Mouse (Mus musculus): ENCODE measurements around the gene Zfp78. TPM values are rescaled to one million over a fixed set of nuclear protein-coding genes. Genes with fewer than 3 reads are reported as not detected.
"Not testable (repeated sequence)": the region's sequence is repeated elsewhere in the genome, so short reads cannot be mapped to it uniquely, and the experiment has no call there.

The Zfp78 gene
- polyA plus RNA-seq, 1 experiment from 2014 or later: 2.1 TPM

DNA sequence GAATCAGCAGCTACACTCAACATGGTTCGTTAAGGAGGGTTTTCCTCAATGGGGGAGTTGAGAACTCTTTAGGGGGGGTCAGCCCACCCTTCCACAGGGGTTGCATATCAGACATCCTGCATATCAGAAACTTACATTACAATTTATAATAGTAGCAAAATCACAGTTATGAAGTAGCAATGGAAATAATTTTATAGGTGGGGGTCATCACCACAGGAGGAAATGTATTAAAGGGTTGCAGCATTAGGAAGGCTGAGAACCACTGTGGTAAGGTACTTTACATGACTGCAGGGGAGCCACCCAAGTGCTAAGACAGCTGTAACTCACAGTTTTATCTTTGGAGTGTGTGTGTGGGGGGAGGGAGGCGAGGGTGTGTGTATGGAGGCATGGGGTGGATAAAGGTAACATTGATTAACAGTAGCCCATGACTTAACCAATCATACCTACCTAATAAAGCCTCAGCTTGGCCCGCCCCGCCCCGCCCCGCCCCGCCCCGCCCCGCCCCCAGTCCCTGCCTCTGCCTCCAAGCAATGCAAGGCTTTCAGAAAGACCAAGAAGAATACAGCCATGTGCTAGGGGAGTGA lies 2.5 kb upstream of the Zfp78 start:
- ATAC-seq (ENCODE audit: low FRiP score, low TSS enrichment): no peak
- WGBS: 16% methylated on average over 9 of the region's 9 CpGs

DNA sequence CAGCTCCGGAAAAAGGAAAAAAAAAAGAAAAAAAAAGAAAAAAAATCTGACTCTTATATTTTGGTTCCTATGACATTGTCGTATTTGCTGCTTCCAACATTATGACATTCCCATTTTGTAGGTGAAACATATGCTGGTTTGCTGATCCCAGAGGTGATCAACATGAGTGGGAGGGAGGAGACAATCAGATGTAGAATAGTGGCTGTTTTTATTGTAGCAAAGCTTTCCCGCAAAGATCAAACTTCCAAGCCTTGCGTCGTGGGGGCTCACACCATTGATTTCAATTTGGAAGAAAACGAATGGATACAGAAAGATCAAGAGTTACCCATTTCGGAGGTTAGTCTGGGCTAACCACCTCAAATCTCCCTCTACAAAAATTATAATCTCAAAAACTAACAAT lies 1.3 kb upstream of the Zfp78 start:
- Histone ChIP-seq H3K27ac (ENCODE audit: low read depth, low read length) (peak overlapping the region; percentile 55; the same call in 1 of the 2 replicates), H3K27me3 (ENCODE audit: control insufficient read depth, insufficient read depth, low read length) (no peaks in the 10 kb centered on the region), H3K4me1 (ENCODE audit: control insufficient read depth, insufficient read depth, low read length) (no peaks in the 10 kb centered on the region), H3K9me3 (ENCODE audit: control insufficient read depth, low read length) (no peaks in the 10 kb centered on the region), H3K9ac (ENCODE audit: low read depth, low read length) (peak overlapping the region; percentile 55), H3K4me3 (ENCODE audit: low read length) (peak overlapping the region; percentile 54), H3K36me3 (ENCODE audit: control insufficient read depth, insufficient read depth, low read length) (no peaks in the 10 kb centered on the region), H3K4me2 (replicated peaks; ENCODE audit: low read depth, low read length) (peak overlapping the region; percentile 57)
- 27% methylated on average over 7 of the region's 7 CpGs for WGBS
- ATAC-seq (ENCODE audit: low FRiP score, low TSS enrichment): no peak

More for the DNA sequence above, 2.5 kb upstream of the Zfp78 start:
- Histone ChIP-seq H3K9me3 (ENCODE audit: control insufficient read depth, low read length) (no peaks in the 10 kb centered on the region), H3K4me1 (ENCODE audit: control insufficient read depth, insufficient read depth, low read length) (no peaks in the 10 kb centered on the region), H3K36me3 (ENCODE audit: control insufficient read depth, insufficient read depth, low read length) (no peaks in the 10 kb centered on the region), H3K27me3 (ENCODE audit: control insufficient read depth, insufficient read depth, low read length) (no peaks in the 10 kb centered on the region), H3K4me3 (ENCODE audit: low read length) (no peak overlapping the region), H3K4me2 (replicated peaks; ENCODE audit: low read depth, low read length) (no peak overlapping the region), H3K9ac (ENCODE audit: low read depth, low read length) (no peak overlapping the region), H3K27ac (ENCODE audit: low read depth, low read length) (no peak overlapping the region)

DNA sequence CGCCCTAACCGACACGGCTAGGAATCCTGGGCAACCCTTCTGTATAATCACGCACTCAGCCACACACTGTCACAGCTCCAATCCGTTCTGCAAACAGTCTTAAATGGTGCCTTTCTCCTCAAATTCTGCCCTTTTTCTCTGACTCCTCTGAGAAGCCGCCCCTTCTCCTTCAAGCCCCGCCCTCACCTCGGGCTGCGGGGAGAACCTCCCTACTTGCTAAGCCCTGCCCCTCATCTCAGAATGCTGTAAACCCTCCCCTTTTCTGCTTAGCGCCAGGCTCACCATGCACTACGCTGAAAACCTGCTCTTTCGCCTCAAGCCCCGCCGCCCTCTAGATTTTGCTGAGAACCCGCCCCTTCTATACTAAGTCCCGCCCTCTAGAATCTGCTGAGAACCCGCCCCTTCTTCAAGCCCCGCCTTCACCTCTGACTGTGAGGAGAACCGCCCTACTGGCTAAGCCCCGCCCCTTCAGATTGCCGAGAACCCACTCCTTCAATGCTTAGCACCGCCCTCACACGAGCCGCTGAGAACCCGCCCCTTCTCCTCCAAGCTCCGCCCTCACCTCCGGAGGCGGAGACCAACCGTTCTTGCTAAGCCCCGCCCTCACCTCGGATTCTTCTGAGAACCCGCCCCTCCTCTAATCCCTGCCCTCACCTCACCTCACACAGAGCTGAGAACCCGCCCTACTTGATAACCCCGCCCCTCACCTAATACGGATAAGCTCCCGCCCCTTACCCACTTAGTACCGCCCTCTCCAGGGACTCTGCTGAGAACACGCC lies 623 bp upstream of the Zfp78 start:
- Histone ChIP-seq H3K4me1 (ENCODE audit: control insufficient read depth, insufficient read depth, low read length) (no peaks in the 10 kb centered on the region), H3K27ac (ENCODE audit: low read depth, low read length) (peak overlapping the region; percentile 82; the same call in 1 of the 2 replicates), H3K4me2 (replicated peaks; ENCODE audit: low read depth, low read length) (peak overlapping the region; percentile 68), H3K36me3 (ENCODE audit: control insufficient read depth, insufficient read depth, low read length) (no peaks in the 10 kb centered on the region), H3K9me3 (ENCODE audit: control insufficient read depth, low read length) (no peaks in the 10 kb centered on the region), H3K9ac (ENCODE audit: low read depth, low read length) (peak overlapping the region; percentile 55), H3K4me3 (ENCODE audit: low read length) (peak overlapping the region; percentile 54), H3K27me3 (ENCODE audit: control insufficient read depth, insufficient read depth, low read length) (no peaks in the 10 kb centered on the region)
- ATAC-seq (ENCODE audit: low FRiP score, low TSS enrichment): peak; percentile 95
- under 1% methylated on average over 38 of the region's 38 CpGs for WGBS

DNA sequence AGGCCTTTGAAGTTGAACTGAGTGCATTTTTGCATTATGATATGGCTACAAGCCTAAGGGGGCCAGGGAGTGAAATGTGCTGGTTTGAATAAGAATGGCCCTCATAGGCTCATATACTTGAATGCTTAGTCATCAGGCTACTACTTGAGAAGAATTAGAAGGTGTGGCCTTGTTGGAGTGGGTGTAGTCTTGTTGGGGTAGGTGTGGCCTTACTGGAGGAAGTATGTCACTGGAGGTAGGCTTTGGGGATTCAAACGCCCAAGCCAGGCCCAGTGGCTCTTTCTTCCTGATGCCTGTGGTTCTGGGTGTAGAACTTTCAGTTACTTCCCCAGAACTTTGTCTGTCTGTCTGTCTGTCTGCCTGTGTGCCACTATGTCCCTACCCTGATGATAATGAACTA lies 1.7 kb downstream of the Zfp78 start:
- no peaks in the 10 kb centered on the region for H3K27me3 ChIP-seq (ENCODE audit: control insufficient read depth, insufficient read depth, low read length)
- no peaks in the 10 kb centered on the region for H3K36me3 ChIP-seq (ENCODE audit: control insufficient read depth, insufficient read depth, low read length)
- no peak overlapping the region for H3K27ac ChIP-seq (ENCODE audit: low read depth, low read length)
- WGBS: 78% methylated on average over 1 of the region's 1 CpGs
- no peak overlapping the region for H3K9ac ChIP-seq (ENCODE audit: low read depth, low read length)
- no peak overlapping the region for H3K4me2 ChIP-seq (replicated peaks; ENCODE audit: low read depth, low read length)
- no peaks in the 10 kb centered on the region for H3K9me3 ChIP-seq (ENCODE audit: control insufficient read depth, low read length)
- no peak for ATAC-seq (ENCODE audit: low FRiP score, low TSS enrichment)
- H3K4me1 ChIP-seq (ENCODE audit: control insufficient read depth, insufficient read depth, low read length): no peaks in the 10 kb centered on the region
- no peak overlapping the region for H3K4me3 ChIP-seq (ENCODE audit: low read length)

DNA sequence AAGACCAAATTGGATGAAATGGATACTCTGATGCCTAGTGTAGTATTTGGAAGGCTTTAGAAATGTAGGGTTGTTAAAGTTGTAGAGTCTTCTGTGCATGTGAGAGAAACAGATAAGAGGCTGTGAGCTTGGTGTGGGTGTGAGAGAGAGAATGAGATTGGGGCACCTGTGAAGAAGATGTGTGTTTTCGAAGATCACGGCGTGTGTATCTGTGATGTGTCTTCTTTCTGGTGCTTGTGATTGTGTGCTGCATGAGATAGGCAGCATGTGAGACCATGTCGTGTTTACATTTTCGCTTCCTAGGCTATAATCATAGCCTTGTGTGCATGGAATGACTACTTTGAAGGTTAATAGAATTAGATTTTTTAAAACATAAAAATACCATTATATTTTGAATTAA lies 4.1 kb downstream of the Zfp78 start:
- WGBS: 92% methylated on average over 5 of the region's 5 CpGs
- H3K4me1 ChIP-seq (ENCODE audit: control insufficient read depth, insufficient read depth, low read length): no peaks in the 10 kb centered on the region
- no peak overlapping the region for H3K27ac ChIP-seq (ENCODE audit: low read depth, low read length)
- no peak overlapping the region for H3K9ac ChIP-seq (ENCODE audit: low read depth, low read length)
- H3K4me2 ChIP-seq (replicated peaks; ENCODE audit: low read depth, low read length): no peak overlapping the region
- H3K9me3 ChIP-seq (ENCODE audit: control insufficient read depth, low read length): no peaks in the 10 kb centered on the region
- ATAC-seq (ENCODE audit: low FRiP score, low TSS enrichment): no peak
- H3K36me3 ChIP-seq (ENCODE audit: control insufficient read depth, insufficient read depth, low read length): no peaks in the 10 kb centered on the region
- no peak overlapping the region for H3K4me3 ChIP-seq (ENCODE audit: low read length)
- no peaks in the 10 kb centered on the region for H3K27me3 ChIP-seq (ENCODE audit: control insufficient read depth, insufficient read depth, low read length)

DNA sequence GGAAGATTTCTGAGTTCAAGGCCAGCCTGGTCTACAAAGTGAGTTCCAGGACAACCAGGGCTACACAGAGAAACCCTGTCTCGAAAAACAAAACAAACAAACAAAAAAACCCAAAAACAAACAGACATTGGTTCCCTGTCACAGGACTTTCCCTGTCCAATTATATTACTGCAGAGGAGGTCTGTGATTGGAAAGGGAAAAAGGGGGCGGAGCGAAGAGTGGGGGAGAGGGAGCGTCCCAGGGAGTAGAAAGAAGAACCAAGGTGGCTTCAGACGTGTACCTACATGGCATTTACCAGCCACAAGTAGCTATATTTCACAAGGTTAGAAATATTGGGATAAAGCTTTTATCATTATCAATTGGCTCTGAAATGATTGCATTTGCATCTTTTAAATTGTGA lies 5.1 kb downstream of the Zfp78 start:
- not testable (repeated sequence) for H3K9me3 ChIP-seq (ENCODE audit: control insufficient read depth, low read length); H3K27me3 ChIP-seq (ENCODE audit: control insufficient read depth, insufficient read depth, low read length); H3K9ac ChIP-seq (ENCODE audit: low read depth, low read length); H3K4me1 ChIP-seq (ENCODE audit: control insufficient read depth, insufficient read depth, low read length); H3K27ac ChIP-seq (ENCODE audit: low read depth, low read length); H3K36me3 ChIP-seq (ENCODE audit: control insufficient read depth, insufficient read depth, low read length); H3K4me2 ChIP-seq (replicated peaks; ENCODE audit: low read depth, low read length); H3K4me3 ChIP-seq (ENCODE audit: low read length); ATAC-seq (ENCODE audit: low FRiP score, low TSS enrichment)
- WGBS: 85% methylated on average over 5 of the region's 5 CpGs

DNA sequence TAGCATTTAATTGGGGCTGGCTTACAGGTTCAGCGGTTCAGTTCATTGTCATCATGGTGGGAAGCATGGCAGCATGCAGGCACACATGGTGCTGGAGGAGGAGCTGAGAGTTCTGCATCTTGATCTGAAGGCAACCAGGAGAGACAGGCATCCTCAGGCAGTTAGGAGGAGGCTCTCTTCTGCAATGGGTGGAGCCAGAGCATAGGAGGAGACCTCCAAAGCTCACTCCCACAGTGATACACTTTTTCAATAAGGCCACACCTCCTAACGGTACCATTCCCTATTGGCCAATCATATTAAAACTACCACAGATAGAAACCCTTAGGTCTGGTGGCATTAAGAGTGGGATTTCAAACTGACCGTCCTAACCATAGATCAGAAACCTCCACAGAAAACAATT lies 6.4 kb downstream of the Zfp78 start:
- Histone ChIP-seq H3K4me2 (replicated peaks; ENCODE audit: low read depth, low read length) (no peak overlapping the region), H3K4me3 (ENCODE audit: low read length) (no peak overlapping the region), H3K36me3 (ENCODE audit: control insufficient read depth, insufficient read depth, low read length) (no peaks in the 10 kb centered on the region), H3K27me3 (ENCODE audit: control insufficient read depth, insufficient read depth, low read length) (no peaks in the 10 kb centered on the region), H3K27ac (ENCODE audit: low read depth, low read length) (no peak overlapping the region), H3K4me1 (ENCODE audit: control insufficient read depth, insufficient read depth, low read length) (no peaks in the 10 kb centered on the region), H3K9ac (ENCODE audit: low read depth, low read length) (no peak overlapping the region), H3K9me3 (ENCODE audit: control insufficient read depth, low read length) (no peaks in the 10 kb centered on the region)
- no peak for ATAC-seq (ENCODE audit: low FRiP score, low TSS enrichment)
- WGBS: 81% methylated on average over 3 of the region's 3 CpGs

DNA sequence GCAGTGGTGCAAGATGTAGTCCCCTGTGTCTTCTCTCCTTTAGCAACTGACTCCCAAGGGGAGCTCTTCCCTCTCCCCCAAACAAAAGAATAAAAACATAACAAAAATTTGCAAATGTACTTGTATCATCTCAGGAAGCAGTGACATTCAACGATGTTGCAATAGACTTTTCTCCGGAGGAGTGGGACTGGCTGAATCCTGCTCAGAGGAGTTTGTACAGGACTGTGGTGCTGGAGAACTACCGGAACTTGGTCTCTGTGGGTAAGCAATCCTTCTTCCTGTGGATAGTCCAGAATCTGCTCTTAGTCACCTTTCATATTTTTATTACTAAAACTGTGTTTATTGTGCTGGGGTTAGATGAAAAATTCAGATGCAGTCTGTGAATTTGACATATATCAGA lies 9.9 kb downstream of the Zfp78 start:
- no peak for ATAC-seq (ENCODE audit: low FRiP score, low TSS enrichment)
- Histone ChIP-seq H3K27me3 (ENCODE audit: control insufficient read depth, insufficient read depth, low read length) (no peaks in the 10 kb centered on the region), H3K9ac (ENCODE audit: low read depth, low read length) (no peak overlapping the region), H3K36me3 (ENCODE audit: control insufficient read depth, insufficient read depth, low read length) (no peaks in the 10 kb centered on the region), H3K9me3 (ENCODE audit: control insufficient read depth, low read length) (no peaks in the 10 kb centered on the region), H3K4me3 (ENCODE audit: low read length) (no peak overlapping the region), H3K4me2 (replicated peaks; ENCODE audit: low read depth, low read length) (no peak overlapping the region), H3K4me1 (ENCODE audit: control insufficient read depth, insufficient read depth, low read length) (no peaks in the 10 kb centered on the region), H3K27ac (ENCODE audit: low read depth, low read length) (no peak overlapping the region)
- 89% methylated on average over 3 of the region's 3 CpGs for WGBS

DNA sequence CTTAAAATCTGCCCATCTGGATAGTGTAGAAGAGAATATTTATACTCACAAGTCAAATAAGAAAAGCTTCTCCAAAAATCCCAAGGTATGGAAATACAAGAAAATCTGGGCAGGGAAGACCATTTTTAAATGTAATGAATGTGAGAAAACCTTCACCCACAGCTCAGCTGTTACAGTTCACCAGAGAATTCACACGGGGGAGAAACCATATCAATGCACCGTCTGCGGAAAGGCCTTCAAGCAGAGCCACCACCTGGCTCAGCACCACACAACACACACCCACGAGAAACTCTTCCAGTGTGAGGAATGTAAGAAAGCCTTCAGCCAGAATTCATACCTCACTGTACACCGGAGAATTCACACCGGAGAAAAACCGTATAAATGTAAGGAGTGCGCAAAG lies 15.4 kb downstream of the Zfp78 start:
- Histone ChIP-seq H3K27ac (ENCODE audit: low read depth, low read length) (no peak overlapping the region), H3K36me3 (ENCODE audit: control insufficient read depth, insufficient read depth, low read length) (no peaks in the 10 kb centered on the region; the same call in 1 of the 2 replicates), H3K4me3 (ENCODE audit: low read length) (no peak overlapping the region), H3K27me3 (ENCODE audit: control insufficient read depth, insufficient read depth, low read length) (no peaks in the 10 kb centered on the region), H3K4me1 (ENCODE audit: control insufficient read depth, insufficient read depth, low read length) (no peaks in the 10 kb centered on the region), H3K9me3 (ENCODE audit: control insufficient read depth, low read length) (no peaks in the 10 kb centered on the region), H3K9ac (ENCODE audit: low read depth, low read length) (no peak overlapping the region), H3K4me2 (replicated peaks; ENCODE audit: low read depth, low read length) (no peak overlapping the region)
- no peak for ATAC-seq (ENCODE audit: low FRiP score, low TSS enrichment)
- WGBS: 84% methylated on average over 8 of the region's 8 CpGs

Data from kidney, embryonic 14.5 days (tissue).